Mouse (Mus musculus) small intestine, adult 2 months (tissue): ENCODE measurements around the gene Strbp. TPM values are rescaled to one million over a fixed set of nuclear protein-coding genes. Genes with fewer than 3 reads are reported as not detected.
A peak's percentile ranks its signal among the peaks of the same experiment; 100 is the strongest.

Experiments used
- H3K27ac ChIP-seq: fragments of 200-500 bp; 2 replicates; pipeline ENCODE4 v1.5.1; 2012; ENCODE audit warnings: low read depth, low read length, control low read depth, inconsistent platforms; ENCODE audit not compliant: insufficient read depth
- H3K27me3 ChIP-seq: fragments of 200-500 bp; 2 replicates; pipeline ENCODE4 v1.6.1; 2012; ENCODE audit warnings: mild to moderate bottlenecking, moderate library complexity, low read length, inconsistent platforms; ENCODE audit not compliant: control insufficient read depth, insufficient read depth
- H3K36me3 ChIP-seq: fragments of 200-500 bp; 2 replicates; pipeline ENCODE4 v1.6.1; 2012; ENCODE audit warnings: mild to moderate bottlenecking, low read length, control low read depth, inconsistent platforms; ENCODE audit not compliant: control insufficient read depth, insufficient read depth
- H3K4me1 ChIP-seq: fragments of 200-500 bp; 2 replicates; pipeline ENCODE4 v1.6.1; 2012; ENCODE audit warnings: low read length, inconsistent platforms, mixed read lengths; ENCODE audit not compliant: control insufficient read depth, insufficient read depth, insufficient read length
- H3K4me3 ChIP-seq: fragments of 200-500 bp; 2 replicates; pipeline ENCODE4 v1.5.1; 2012; ENCODE audit warnings: low read depth, mild to moderate bottlenecking, control low read depth, inconsistent platforms, low read length, moderate library complexity
- CTCF ChIP-seq: fragments of 200-500 bp; IDR thresholded peaks from 2 replicates; pipeline ENCODE4 v1.5.1; 2012; ENCODE audit warnings: low read depth, mild to moderate bottlenecking, control low read depth, inconsistent platforms, low read length, moderate library complexity, mixed read lengths; ENCODE audit not compliant: insufficient replicate concordance, insufficient read length; ENCODE audit errors: extremely low read depth
- POLR2A ChIP-seq: fragments of 200-500 bp; IDR thresholded peaks from 2 replicates; pipeline ENCODE4 v1.6.1; 2012; ENCODE audit warnings: low read depth, mild to moderate bottlenecking, control low read depth, inconsistent platforms, low read length, moderate library complexity
- WGBS: fragments of 180-500 bp; shearing (Covaris S2); methylation state at CpG from one replicate; pipeline ENCODE4 v1.1.7; 2018; 5-methylcytosine and 5-hydroxymethylcytosine counted together
- polyA plus RNA-seq: library from polyadenylated mRNA; depleted of rRNA; stranded (reverse); fragments of >200 nt; gene quantifications from 2 replicates; pipeline ENCODE4 v1.2.3, GENCODE M21; 2012

The Strbp gene
- polyA plus RNA-seq, 1 experiment, result 2.7 TPM

- Histone ChIP-seq H3K4me1 (peaks cover 3% of the 10 kb centered on the region; the same call in 1 of the 2 replicates), H3K4me3 (peak overlapping the region; percentile 81), H3K36me3 (no peaks in the 10 kb centered on the region), H3K27me3 (no peaks in the 10 kb centered on the region), H3K27ac (peak overlapping the region; percentile 56)
- WGBS, result under 1% methylated on average over 56 of the region's 70 CpGs
- TF ChIP-seq CTCF (no peak), POLR2A (no peak)
Observed at GRCm38 (mm10) chr2:37702301-37703172, 1.1 kb downstream of the Strbp start.

- WGBS, result 28% methylated on average over 3 of the region's 3 CpGs
- Histone ChIP-seq H3K27ac (no peak overlapping the region), H3K36me3 (no peaks in the 10 kb centered on the region)
Observed at GRCm38 (mm10) chr2:37689064-37689615, 14.5 kb downstream of the Strbp start.

DNA sequence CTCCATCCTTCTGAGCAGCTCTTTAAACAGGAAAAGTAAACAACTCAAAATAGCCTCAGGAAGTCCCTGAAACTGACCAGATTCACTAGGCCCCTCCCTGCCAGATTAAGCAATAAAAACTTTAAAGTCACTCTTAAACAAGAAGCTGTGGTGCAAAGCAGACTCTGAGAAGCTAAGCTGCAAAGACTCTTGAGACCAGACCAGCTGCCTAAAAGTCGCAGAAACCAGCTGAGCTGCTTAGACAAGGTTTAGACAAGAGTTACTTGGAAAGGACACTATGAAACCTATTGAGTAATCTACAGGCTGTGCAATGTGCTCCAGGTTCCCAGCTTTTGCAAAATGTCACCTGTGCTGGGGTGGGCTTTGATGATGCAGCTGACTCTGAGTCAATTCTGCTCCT lies 16.6 kb downstream of the Strbp start:
- no peak for TF ChIP-seq POLR2A
- TF ChIP-seq CTCF, result no peak
- no peaks in the 10 kb centered on the region for H3K36me3 ChIP-seq
- H3K27me3 ChIP-seq, result no peaks in the 10 kb centered on the region
- H3K27ac ChIP-seq, result no peak overlapping the region
- no peak overlapping the region for H3K4me3 ChIP-seq
- 89% methylated on average over 1 of the region's 1 CpGs for WGBS
- no peaks in the 10 kb centered on the region; the same call in 1 of the 2 replicates for H3K4me1 ChIP-seq

More at GRCm38 (mm10) chr2:37689064-37689615, 14.5 kb downstream of the Strbp start:
- Histone ChIP-seq H3K4me3 (no peak overlapping the region), H3K27me3 (no peaks in the 10 kb centered on the region), H3K4me1 (no peaks in the 10 kb centered on the region; the same call in 1 of the 2 replicates)
- no peak for TF ChIP-seq POLR2A
- no peak for TF ChIP-seq CTCF

DNA sequence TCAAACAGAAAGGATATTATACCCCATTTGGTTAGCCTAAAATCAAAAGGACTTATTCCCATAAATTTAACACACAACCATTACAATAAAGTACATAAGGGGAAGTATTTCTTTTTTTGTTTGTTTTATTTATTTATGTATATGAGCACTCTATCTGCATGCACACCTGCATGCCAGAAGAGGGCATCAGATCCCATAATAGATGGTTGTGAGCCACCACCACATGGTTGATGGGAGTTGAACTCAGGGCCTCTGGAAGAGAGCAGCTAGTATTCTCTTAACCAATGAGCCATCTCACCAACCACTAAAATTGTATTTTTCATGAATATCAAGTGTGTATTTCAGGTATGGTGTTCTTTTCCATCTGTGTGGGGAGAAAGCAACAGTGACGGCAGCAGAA lies 18.8 kb downstream of the Strbp start:
- WGBS, result 100% methylated on average over 1 of the region's 1 CpGs
- H3K36me3 ChIP-seq, result no peaks in the 10 kb centered on the region

DNA sequence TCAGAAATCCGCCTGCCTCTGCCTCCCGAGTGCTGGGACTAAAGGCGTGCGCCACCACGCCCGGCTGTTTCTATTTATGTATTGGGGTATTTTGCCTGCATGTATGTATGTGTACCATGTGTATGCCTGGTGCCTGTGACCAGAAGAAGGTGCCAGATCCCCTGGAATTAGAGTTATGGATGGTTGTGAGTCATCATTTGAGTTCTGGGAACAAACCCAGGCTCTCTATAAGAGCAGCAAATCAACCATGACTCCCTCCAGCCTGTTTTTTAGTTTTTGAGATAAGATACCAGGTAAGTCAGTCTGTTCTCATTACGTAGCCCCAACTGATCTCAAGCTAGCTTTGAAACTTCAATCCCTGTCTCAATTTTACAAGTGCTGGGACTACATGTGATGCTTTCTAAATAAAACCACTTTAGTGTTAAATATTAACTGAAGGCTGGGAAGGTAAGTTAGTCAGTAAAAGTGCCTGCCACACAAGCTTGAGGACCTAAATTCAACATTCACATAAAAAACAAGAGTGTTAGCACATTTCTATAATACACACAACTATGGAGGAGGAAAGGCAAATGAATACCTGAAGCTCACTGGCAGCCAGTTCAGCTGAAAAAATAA lies 21.4 kb downstream of the Strbp start:
- TF ChIP-seq POLR2A, result no peak
- TF ChIP-seq CTCF, result no peak
- H3K4me3 ChIP-seq, result no peak overlapping the region
- H3K27me3 ChIP-seq, result no peaks in the 10 kb centered on the region
- 90% methylated on average over 7 of the region's 7 CpGs for WGBS
- no peak overlapping the region for H3K27ac ChIP-seq
- H3K4me1 ChIP-seq, result no peaks in the 10 kb centered on the region; the same call in 1 of the 2 replicates
- H3K36me3 ChIP-seq, result no peaks in the 10 kb centered on the region

More for the DNA sequence above, 18.8 kb downstream of the Strbp start:
- H3K27me3 ChIP-seq, result no peaks in the 10 kb centered on the region
- TF ChIP-seq CTCF (no peak), POLR2A (no peak)
- H3K27ac ChIP-seq, result no peak overlapping the region
- H3K4me1 ChIP-seq, result no peaks in the 10 kb centered on the region; the same call in 1 of the 2 replicates
- no peak overlapping the region for H3K4me3 ChIP-seq

GRCm38 (mm10) chr2:37651086-37651485 lies 52.6 kb downstream of the Strbp start:
- no peaks in the 10 kb centered on the region for H3K27me3 ChIP-seq

More at GRCm38 (mm10) chr2:37651086-37651485, 52.6 kb downstream of the Strbp start:
- Histone ChIP-seq H3K36me3 (no peaks in the 10 kb centered on the region), H3K4me3 (no peak overlapping the region), H3K4me1 (peaks cover 2% of the 10 kb centered on the region; the same call in 1 of the 2 replicates), H3K27ac (no peak overlapping the region)
- WGBS, result 77% methylated on average over 1 of the region's 1 CpGs
- TF ChIP-seq CTCF, result no peak
- no peak for TF ChIP-seq POLR2A
